Mouse (Mus musculus): ENCODE data around the gene Vwa8.
"Not testable (repeated sequence)": the region's sequence is repeated elsewhere in the genome, so short reads cannot be mapped to it uniquely, and the experiment has no call there.

Gene Vwa8

GRCm38 (mm10) chr14:78885915-78886534, 37.2 kb downstream of the Vwa8 start:
- no peak for DNase-seq (ENCODE audit: low read depth, low spot score)

DNA sequence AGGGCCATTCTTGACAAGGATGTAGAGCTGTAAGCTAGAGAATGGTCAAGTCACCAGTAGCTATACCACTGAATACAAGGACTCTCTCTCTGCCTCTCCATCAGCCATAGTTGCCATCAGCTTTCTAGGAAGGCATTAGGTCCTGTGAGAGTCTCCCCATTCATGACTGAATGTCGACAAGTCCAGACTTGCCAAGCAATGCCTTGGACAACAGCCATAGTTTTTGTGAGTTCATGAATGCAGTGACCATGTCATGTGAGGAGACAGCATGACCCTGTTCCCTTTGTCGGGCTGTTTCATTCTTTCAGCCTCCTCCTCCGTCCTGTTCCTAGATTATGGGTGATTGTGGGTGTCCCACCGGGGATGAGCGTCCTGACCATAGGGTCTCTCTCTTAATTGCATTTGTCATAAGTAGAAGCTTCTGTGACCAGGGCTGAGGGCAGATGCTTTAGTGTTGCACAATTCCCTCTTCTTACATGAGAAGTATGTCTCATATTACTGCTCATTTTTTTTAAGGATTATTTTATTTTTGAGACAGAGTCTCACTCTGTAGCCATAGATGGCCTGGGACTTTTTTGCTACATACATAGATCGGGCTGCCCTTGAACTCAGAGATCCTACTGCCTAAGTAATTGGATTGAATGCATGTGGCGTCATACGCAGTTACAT, 37.8 kb downstream of the Vwa8 start:
- no peak for DNase-seq (ENCODE audit: low read depth, low spot score)

GRCm38 (mm10) chr14:78887494-78887893, 38.6 kb downstream of the Vwa8 start:
- not testable (repeated sequence) for DNase-seq (ENCODE audit: low read depth, low spot score)

DNA sequence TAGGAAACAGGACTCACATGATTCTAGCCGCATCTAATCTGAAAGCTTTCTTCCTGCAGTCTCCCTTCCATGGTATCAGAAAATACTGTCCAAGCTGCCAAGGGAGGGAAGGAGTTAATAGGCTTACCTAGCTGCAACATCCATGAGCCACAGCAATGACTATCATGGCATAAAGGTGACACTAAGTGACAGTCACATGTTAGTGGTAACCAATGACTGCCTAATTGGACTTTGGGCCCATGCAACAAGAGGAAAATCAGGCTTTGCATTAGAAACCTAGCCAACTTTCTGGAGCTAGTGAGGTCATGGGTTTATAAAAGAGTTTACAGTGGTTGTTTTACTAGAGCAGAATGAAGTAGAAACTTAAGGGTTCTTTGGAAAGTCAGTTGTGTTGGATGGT, 46.6 kb downstream of the Vwa8 start:
- no peak for DNase-seq (ENCODE audit: low read depth, low spot score)

GRCm38 (mm10) chr14:78896252-78896651, 47.4 kb downstream of the Vwa8 start:
- no peak for DNase-seq (ENCODE audit: low read depth, low spot score)

DNA sequence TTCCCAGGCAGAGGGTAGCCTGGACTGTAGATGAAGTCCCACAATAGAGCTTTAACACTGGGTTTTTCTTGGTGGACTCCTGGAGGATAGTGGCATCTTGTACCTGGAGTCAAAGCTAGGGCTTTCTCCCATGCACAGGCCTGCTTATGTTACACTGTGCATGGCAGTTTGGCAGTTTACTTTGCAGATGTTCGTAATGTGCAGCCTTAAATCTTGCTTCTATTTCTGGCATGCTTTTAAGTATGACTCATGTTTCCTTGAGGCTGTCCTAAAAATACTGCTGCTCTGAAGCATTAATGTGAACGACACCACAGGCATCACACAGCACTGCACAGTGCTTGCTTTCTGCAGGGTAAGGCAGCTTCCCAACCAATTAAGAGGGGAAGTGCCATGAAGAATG, 51.9 kb downstream of the Vwa8 start:
- peak; percentile 39 for DNase-seq (ENCODE audit: low read depth, low spot score)

DNA sequence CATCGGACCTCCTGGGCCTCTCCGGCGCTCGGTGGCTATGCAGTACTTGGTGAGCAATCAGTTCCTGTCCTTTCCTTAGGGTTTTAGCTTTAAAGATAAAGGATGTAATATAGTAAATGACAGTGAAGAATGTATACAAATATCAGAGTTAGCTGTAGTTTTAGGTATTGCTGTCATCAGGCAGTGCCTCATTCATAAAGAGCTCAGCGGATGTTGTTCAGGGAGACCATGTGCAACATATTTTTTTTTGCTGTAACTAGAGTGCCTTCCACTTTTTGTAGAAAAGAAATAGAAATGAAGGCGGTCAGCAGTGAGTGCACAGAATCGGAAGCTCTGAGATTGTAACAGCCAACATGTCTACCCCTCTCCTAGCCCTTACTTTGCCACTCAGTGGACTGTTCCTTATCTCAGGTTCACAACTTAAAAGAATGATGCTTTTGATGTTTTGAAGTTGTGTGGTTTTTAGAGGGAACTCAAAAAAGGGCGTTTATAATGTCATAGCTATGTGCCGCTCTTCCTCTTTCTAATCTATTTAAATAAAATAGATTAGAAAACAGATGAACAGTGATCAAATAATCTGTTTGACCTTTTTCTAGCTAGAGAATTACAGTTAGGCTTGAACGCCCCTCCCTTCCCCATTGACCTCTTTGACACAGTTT, 59.5 kb downstream of the Vwa8 start:
- no peak for DNase-seq (ENCODE audit: low read depth, low spot score)

DNA sequence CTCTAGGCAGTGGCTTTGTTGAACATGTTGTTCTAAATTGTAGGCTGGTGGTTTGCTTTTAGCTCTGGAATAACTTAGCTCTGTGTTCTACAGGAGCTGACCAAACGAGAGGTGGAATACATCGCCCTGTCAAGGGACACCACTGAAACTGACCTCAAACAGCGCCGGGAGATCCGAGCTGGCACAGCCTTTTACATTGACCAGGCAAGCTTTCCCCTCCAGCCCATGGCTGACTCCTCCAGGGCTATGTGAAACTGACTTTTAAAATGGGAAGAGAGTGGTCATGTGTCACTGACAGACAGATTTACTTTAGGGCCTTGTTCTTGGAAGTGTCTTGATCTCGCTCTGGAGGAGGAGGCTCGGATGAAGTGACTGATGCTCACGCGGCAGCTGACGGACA, 63.2 kb downstream of the Vwa8 start:
- DNase-seq (ENCODE audit: low read depth, low spot score), result no peak

GRCm38 (mm10) chr14:78914180-78914579, 65.3 kb downstream of the Vwa8 start:
- no peak for DNase-seq (ENCODE audit: low read depth, low spot score)

- DNase-seq (ENCODE audit: low read depth, low spot score), result no peak
Measured at GRCm38 (mm10) chr14:78916691-78917090, 67.8 kb downstream of the Vwa8 start.

GRCm38 (mm10) chr14:78921219-78921618, 72.4 kb downstream of the Vwa8 start:
- DNase-seq (ENCODE audit: low read depth, low spot score), result no peak

GRCm38 (mm10) chr14:78923631-78924030, 74.8 kb downstream of the Vwa8 start:
- DNase-seq (ENCODE audit: low read depth, low spot score), result no peak

GRCm38 (mm10) chr14:78924755-78925537, 76.1 kb downstream of the Vwa8 start:
- DNase-seq (ENCODE audit: low read depth, low spot score), result no peak

GRCm38 (mm10) chr14:78932094-78932493, 83.2 kb downstream of the Vwa8 start:
- no peak for DNase-seq (ENCODE audit: low read depth, low spot score)

DNA sequence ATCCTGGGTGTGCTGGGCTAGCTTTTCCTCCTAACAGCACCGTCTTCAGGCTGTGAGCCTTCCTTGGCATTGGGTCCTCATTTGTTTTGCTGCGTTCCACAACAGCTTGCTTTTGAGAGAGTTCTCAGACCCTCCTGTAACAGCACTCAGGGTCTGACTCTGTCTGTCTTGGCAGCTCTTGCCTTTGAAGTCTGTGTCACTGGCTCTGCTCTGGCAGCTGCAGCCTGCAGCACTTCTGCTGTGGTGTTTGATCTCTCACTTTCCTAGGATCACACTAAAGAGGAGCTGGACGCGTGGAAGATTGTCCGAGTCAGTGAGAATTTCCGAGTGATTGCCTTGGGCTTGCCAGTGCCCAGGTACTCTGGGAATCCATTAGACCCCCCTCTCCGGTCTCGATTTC, 84.5 kb downstream of the Vwa8 start:
- DNase-seq (ENCODE audit: low read depth, low spot score), result no peak

- DNase-seq (ENCODE audit: low read depth, low spot score), result no peak
Measured at GRCm38 (mm10) chr14:78934596-78934995, 85.7 kb downstream of the Vwa8 start.

DNA sequence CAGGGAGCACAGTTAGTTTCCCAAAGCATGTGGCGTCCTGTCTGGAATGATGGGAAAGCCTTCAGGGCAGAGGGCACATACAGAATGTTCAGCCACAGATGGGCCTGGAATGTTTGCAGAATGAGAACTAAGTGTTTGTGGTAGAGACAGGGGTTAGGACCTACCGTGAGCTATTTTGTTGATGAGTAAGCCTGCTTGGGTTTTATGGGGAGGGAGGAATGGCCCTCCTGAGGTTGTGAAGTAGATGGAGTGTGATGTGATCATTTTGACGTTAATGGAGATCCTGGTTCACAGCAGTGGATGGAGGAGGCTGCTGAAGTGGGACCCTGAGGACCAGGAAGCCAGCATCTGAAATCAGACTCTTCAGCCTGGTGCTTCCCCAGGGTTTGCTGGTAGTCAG, 86.9 kb downstream of the Vwa8 start:
- peak; percentile 68 for DNase-seq (ENCODE audit: low read depth, low spot score)

- DNase-seq (ENCODE audit: low read depth, low spot score), result no peak
Measured at GRCm38 (mm10) chr14:78941741-78942475, 93.1 kb downstream of the Vwa8 start.

DNA sequence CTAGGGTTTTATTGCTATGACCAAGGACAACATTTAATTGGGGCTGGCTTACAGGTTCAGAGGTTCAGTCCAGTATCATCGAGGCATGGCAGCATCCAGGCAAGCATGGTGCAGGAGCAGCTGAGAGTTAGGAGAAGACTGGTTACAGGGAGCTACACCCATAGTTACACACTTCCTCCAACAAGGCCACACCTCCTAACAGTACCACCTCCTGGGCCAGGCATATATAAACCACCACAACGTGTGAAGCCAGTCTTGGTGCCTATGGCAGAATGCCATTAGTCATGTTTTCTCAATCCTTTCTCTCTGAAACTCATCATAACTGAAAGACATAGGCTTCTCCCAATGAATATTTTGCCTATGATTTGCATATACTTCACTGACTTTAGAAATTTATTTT, 106.9 kb downstream of the Vwa8 start:
- DNase-seq (ENCODE audit: low read depth, low spot score), result no peak

- no peak for DNase-seq (ENCODE audit: low read depth, low spot score)
Measured at GRCm38 (mm10) chr14:78970621-78971020, 121.8 kb downstream of the Vwa8 start.

GRCm38 (mm10) chr14:78972424-78972823, 123.6 kb downstream of the Vwa8 start:
- DNase-seq (ENCODE audit: low read depth, low spot score), result no peak

DNA sequence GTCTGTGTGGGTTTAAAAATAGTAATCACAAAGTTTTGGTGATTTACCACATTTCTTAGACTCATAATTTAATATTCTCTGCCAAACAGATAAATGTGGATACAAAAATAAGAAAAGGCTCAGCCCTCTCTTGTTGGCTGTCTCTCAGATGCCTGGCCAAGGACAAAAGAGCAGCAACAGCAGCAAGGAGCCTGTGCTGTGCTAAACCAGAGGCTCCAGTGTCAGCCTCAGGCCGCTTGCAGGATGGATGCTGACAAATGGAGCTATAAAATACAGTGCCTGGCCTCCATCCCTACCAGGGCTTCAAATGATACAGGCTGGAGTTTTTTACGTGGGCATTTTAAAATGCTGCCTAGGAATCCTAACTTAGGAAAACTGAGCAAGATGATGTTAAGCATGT, 134.3 kb downstream of the Vwa8 start:
- no peak for DNase-seq (ENCODE audit: low read depth, low spot score)
